Mouse (Mus musculus) cerebellum, adult 11-12 months (tissue): ENCODE data around the gene Myo5c.
A peak's percentile ranks its signal among the peaks of the same experiment; 100 is the strongest.

Experiments
- DNase-seq: peaks from one replicate; pipeline ENCODE4 v3.0.0; 2022

The Myo5c gene

GRCm38 (mm10) chr9:75283636-75284035 lies 51.8 kb downstream of the Myo5c start:
- peak; percentile 84 for DNase-seq

- no peak for DNase-seq
These were observed 53.5 kb downstream of the Myo5c start for GRCm38 (mm10) chr9:75285363-75285762.

GRCm38 (mm10) chr9:75287636-75288035 lies 55.8 kb downstream of the Myo5c start:
- DNase-seq = no peak

- DNase-seq = no peak
These were observed 57.7 kb downstream of the Myo5c start for GRCm38 (mm10) chr9:75289545-75289944.

- no peak for DNase-seq
These were observed 67.5 kb downstream of the Myo5c start for GRCm38 (mm10) chr9:75299342-75299741.

- DNase-seq = no peak
These were observed 71.2 kb downstream of the Myo5c start for GRCm38 (mm10) chr9:75303033-75303432.

- DNase-seq = peak; percentile 69
These were observed 72.0 kb downstream of the Myo5c start for GRCm38 (mm10) chr9:75303701-75304261.

- DNase-seq = no peak
These were observed 72.5 kb downstream of the Myo5c start for GRCm38 (mm10) chr9:75304286-75304685.

GRCm38 (mm10) chr9:75306126-75306898 lies 74.5 kb downstream of the Myo5c start, which contains the start of gene Gnb5:
Gnb5 (plus strand) TSS chr9:75306288.
- DNase-seq = peak; percentile 92

GRCm38 (mm10) chr9:75307015-75307414 lies 75.2 kb downstream of the Myo5c start:
- DNase-seq = no peak

GRCm38 (mm10) chr9:75308621-75309020 lies 76.8 kb downstream of the Myo5c start:
- no peak for DNase-seq

GRCm38 (mm10) chr9:75312008-75312407 lies 80.2 kb downstream of the Myo5c start:
- DNase-seq = peak; percentile 87

GRCm38 (mm10) chr9:75313138-75313831 lies 81.5 kb downstream of the Myo5c start:
- no peak for DNase-seq

GRCm38 (mm10) chr9:75313832-75314516 lies 82.2 kb downstream of the Myo5c start:
- peak; percentile 90 for DNase-seq

GRCm38 (mm10) chr9:75314517-75315105 lies 82.8 kb downstream of the Myo5c start:
- DNase-seq = peak; percentile 53

- peak; percentile 51 for DNase-seq
These were observed 83.4 kb downstream of the Myo5c start for GRCm38 (mm10) chr9:75315238-75315637.

- no peak for DNase-seq
These were observed 85.0 kb downstream of the Myo5c start for GRCm38 (mm10) chr9:75316771-75317170.

- no peak for DNase-seq
These were observed 86.4 kb downstream of the Myo5c start for GRCm38 (mm10) chr9:75318196-75318595.

GRCm38 (mm10) chr9:75319365-75319764 lies 87.5 kb downstream of the Myo5c start:
- peak; percentile 66 for DNase-seq

- peak; percentile 68 for DNase-seq
These were observed 90.5 kb downstream of the Myo5c start for GRCm38 (mm10) chr9:75322099-75322885.

GRCm38 (mm10) chr9:75328047-75328446 lies 96.2 kb downstream of the Myo5c start:
- DNase-seq = no peak

- no peak for DNase-seq
These were observed 99.0 kb downstream of the Myo5c start for GRCm38 (mm10) chr9:75330821-75331220.
